Mouse (Mus musculus) testis, adult 2 months (tissue): ENCODE measurements around the gene Lpxn. TPM values are rescaled to one million over a fixed set of nuclear protein-coding genes. Genes with fewer than 3 reads are reported as not detected.

Source experiments
- H3K27ac ChIP-seq: fragments of 200-500 bp; 2 replicates; pipeline ENCODE4 v1.5.1; 2012; ENCODE audit warnings: low read depth, low read length; ENCODE audit not compliant: control insufficient read depth, insufficient read depth
- H3K27me3 ChIP-seq: fragments of 200-500 bp; 2 replicates; pipeline ENCODE4 v1.6.1; 2012; ENCODE audit warnings: mild to moderate bottlenecking, low read length, moderate library complexity; ENCODE audit not compliant: control insufficient read depth, insufficient read depth
- H3K36me3 ChIP-seq: fragments of 200-500 bp; 2 replicates; pipeline ENCODE4 v1.6.1; 2012; ENCODE audit warnings: mild to moderate bottlenecking, low read length; ENCODE audit not compliant: control insufficient read depth, insufficient read depth
- H3K4me1 ChIP-seq: fragments of 200-500 bp; 2 replicates; pipeline ENCODE4 v1.6.1; 2012; ENCODE audit warnings: low read length; ENCODE audit not compliant: control insufficient read depth, insufficient read depth
- H3K4me3 ChIP-seq: fragments of 200-500 bp; 2 replicates; pipeline ENCODE4 v1.5.1; 2012; ENCODE audit warnings: low read depth, mild to moderate bottlenecking, low read length, moderate library complexity, mixed read lengths; ENCODE audit not compliant: control insufficient read depth
- CTCF ChIP-seq: fragments of 200-500 bp; IDR thresholded peaks from 2 replicates; pipeline ENCODE4 v1.5.1; 2012; ENCODE audit warnings: low read depth, mild to moderate bottlenecking, inconsistent platforms, low read length, moderate library complexity; ENCODE audit not compliant: control insufficient read depth, insufficient read depth, insufficient replicate concordance
- POLR2A ChIP-seq: fragments of 200-500 bp; IDR thresholded peaks from 2 replicates; pipeline ENCODE4 v1.6.1; 2012; ENCODE audit warnings: low read depth, mild to moderate bottlenecking, inconsistent platforms, low read length, moderate library complexity; ENCODE audit not compliant: control insufficient read depth
- polyA plus RNA-seq: library from polyadenylated mRNA; depleted of rRNA; stranded (reverse); fragments of >200 nt; gene quantifications from 2 replicates; pipeline ENCODE4 v1.2.3, GENCODE M21; 2012; rRNA removed

The Lpxn gene
- polyA plus RNA-seq, 1 experiment, result 27.6 TPM

GRCm38 (mm10) chr19:12831559-12831958 is 35.6 kb downstream of the Lpxn start:
- no peaks in the 10 kb centered on the region for H3K27me3 ChIP-seq
- TF ChIP-seq CTCF (no peak), POLR2A (no peak)
- no peak overlapping the region for H3K4me3 ChIP-seq
- peaks cover 1% of the 10 kb centered on the region; the same call in 1 of the 2 replicates for H3K36me3 ChIP-seq
- H3K27ac ChIP-seq, result no peak overlapping the region
- no peaks in the 10 kb centered on the region for H3K4me1 ChIP-seq

- no peak for TF ChIP-seq POLR2A
- TF ChIP-seq CTCF, result no peak
- H3K4me3 ChIP-seq, result no peak overlapping the region
- H3K27me3 ChIP-seq, result no peaks in the 10 kb centered on the region
- H3K27ac ChIP-seq, result no peak overlapping the region
- no peaks in the 10 kb centered on the region for H3K4me1 ChIP-seq
- H3K36me3 ChIP-seq, result peaks cover 1% of the 10 kb centered on the region; the same call in 1 of the 2 replicates
Measured at GRCm38 (mm10) chr19:12833625-12834024, 37.6 kb downstream of the Lpxn start.

GRCm38 (mm10) chr19:12838507-12838906 is 42.5 kb downstream of the Lpxn start:
- Histone ChIP-seq H3K4me3 (no peak overlapping the region), H3K27ac (no peak overlapping the region), H3K36me3 (no peaks in the 10 kb centered on the region), H3K27me3 (no peaks in the 10 kb centered on the region), H3K4me1 (no peaks in the 10 kb centered on the region)
- TF ChIP-seq POLR2A (no peak), CTCF (no peak)

GRCm38 (mm10) chr19:12846382-12846781 is 50.4 kb downstream of the Lpxn start, which contains the start of gene Gm5244:
Gene Gm5244, plus strand, starts transcription at chr19:12846682.
- no peak for TF ChIP-seq CTCF
- no peak for TF ChIP-seq POLR2A
- H3K27me3 ChIP-seq, result no peaks in the 10 kb centered on the region
- H3K4me3 ChIP-seq, result no peak within 1 kb of the TSS
- H3K36me3 ChIP-seq, result no peaks in the 10 kb centered on the region
- H3K27ac ChIP-seq, result no peak within 1 kb of the TSS
- H3K4me1 ChIP-seq, result no peaks in the 10 kb centered on the region

- no peak for TF ChIP-seq CTCF
- no peak for TF ChIP-seq POLR2A
- H3K4me1 ChIP-seq, result no peaks in the 10 kb centered on the region
- no peak within 1 kb of the TSS for H3K27ac ChIP-seq
- no peaks in the 10 kb centered on the region for H3K36me3 ChIP-seq
- no peaks in the 10 kb centered on the region for H3K27me3 ChIP-seq
- H3K4me3 ChIP-seq, result no peak within 1 kb of the TSS
Measured at GRCm38 (mm10) chr19:12856983-12857382, 61.0 kb downstream of the Lpxn start, which contains the start of gene Olfr1444. Gene Olfr1444, plus strand, starts transcription at chr19:12857283.

Other genes with a start within 250 kb of the Lpxn start
- not detected in 2 replicates for gene Gm4952, start 196.2 kb upstream of the Lpxn start, polyA plus RNA-seq
- gene Glyat, start 162.9 kb upstream of the Lpxn start, polyA plus RNA-seq, result not detected in 2 replicates
- gene Olfr1442, start 125.8 kb upstream of the Lpxn start, polyA plus RNA-seq, result not detected in 2 replicates
- gene Olfr1443, start 118.1 kb upstream of the Lpxn start, polyA plus RNA-seq, result not detected in 2 replicates
- not detected in 2 replicates for gene Keg1, start 100.4 kb upstream of the Lpxn start, polyA plus RNA-seq
- gene Cntf, start 30.6 kb upstream of the Lpxn start, polyA plus RNA-seq, result 2.9 and 3.1 TPM in 2 replicates
- 40.2 and 48.5 TPM in 2 replicates for gene Zfp91, start 67 bp upstream of the Lpxn start, polyA plus RNA-seq
- gene Gm5244, start 50.5 kb downstream of the Lpxn start, polyA plus RNA-seq, result 0.21 and 0.41 TPM in 2 replicates
- 0.96 and 1.2 TPM in 2 replicates for gene Olfr1444, start 61.1 kb downstream of the Lpxn start, polyA plus RNA-seq
- gene Olfr1445, start 87.7 kb downstream of the Lpxn start, polyA plus RNA-seq, result 0.62 and 0.94 TPM in 2 replicates
- gene Olfr1446, start 97.3 kb downstream of the Lpxn start, polyA plus RNA-seq, result not detected in 2 replicates
- not detected in 2 replicates for gene Olfr1447, start 107.5 kb downstream of the Lpxn start, polyA plus RNA-seq
- gene Olfr1448, start 128.2 kb downstream of the Lpxn start, polyA plus RNA-seq, result not detected in 2 replicates
- not detected in 2 replicates for gene Olfr1449, start 134.6 kb downstream of the Lpxn start, polyA plus RNA-seq
- not detected in 2 replicates for gene Olfr1450, start 154.1 kb downstream of the Lpxn start, polyA plus RNA-seq
- not detected in 2 replicates for gene Olfr1451, start 198.8 kb downstream of the Lpxn start, polyA plus RNA-seq
- gene Olfr1453, start 232.1 kb downstream of the Lpxn start, polyA plus RNA-seq, result not detected in 2 replicates